Mouse (Mus musculus) ES-E14 (cell line): ENCODE results near the gene Cpb2.

Source experiments
- CHD2 ChIP-seq: IDR thresholded peaks from 2 replicates; pipeline ENCODE4 v1.6.1; 2014; ENCODE audit warnings: mild to moderate bottlenecking, low read depth, low read length, inconsistent platforms
- HCFC1 ChIP-seq: IDR thresholded peaks from 2 replicates; pipeline ENCODE4 v1.6.1; 2012; ENCODE audit warnings: low read length, inconsistent platforms, borderline replicate concordance; ENCODE audit not compliant: insufficient read depth
- ZC3H11A ChIP-seq: IDR thresholded peaks from 2 replicates; pipeline ENCODE4 v1.6.1; 2012; ENCODE audit warnings: low read depth, mild to moderate bottlenecking, inconsistent platforms, low read length, borderline replicate concordance
- ZNF384 ChIP-seq: IDR thresholded peaks from 2 replicates; pipeline ENCODE4 v1.6.1; 2012; ENCODE audit warnings: low read depth, low read length, inconsistent platforms

DNA sequence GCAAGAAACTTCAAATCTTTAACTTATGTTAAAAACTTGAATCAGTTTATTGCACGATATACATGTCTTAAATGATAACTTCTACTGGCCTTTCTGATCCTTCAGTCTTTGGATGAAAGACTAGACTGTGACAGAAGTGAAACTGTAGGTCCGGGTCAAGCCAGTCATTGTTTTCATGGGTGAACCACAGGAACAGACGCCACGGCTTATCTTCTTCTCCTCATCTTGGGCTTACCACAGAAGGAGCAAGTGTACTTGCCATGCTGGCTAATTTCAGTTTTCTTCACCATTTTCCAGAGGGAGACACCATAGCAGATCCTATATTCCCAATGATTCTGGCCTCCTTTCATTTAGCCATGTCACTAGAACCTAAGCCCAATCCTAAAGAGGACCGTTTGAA lies 78.2 kb downstream of the Cpb2 start:
- TF ChIP-seq CHD2 (no peak), ZNF384 (no peak), HCFC1 (no peak), ZC3H11A (no peak)
